Mouse (Mus musculus) ES-Bruce4 (cell line): ENCODE results near the gene Slc25a17.

Source experiments
- CTCF ChIP-seq: IDR thresholded peaks from one replicate; pipeline ENCODE4 v1.8.1; 2011; ENCODE audit warnings: low read depth, low read length
- POLR2A ChIP-seq: IDR thresholded peaks from one replicate; pipeline ENCODE4 v1.8.1; 2011; ENCODE audit warnings: low read length; ENCODE audit not compliant: insufficient read depth

GRCm38 (mm10) chr15:81272305-81273053, 88.1 kb downstream of the Slc25a17 start:
- TF ChIP-seq CTCF (no peak), POLR2A (no peak)
